Mouse (Mus musculus): Measurements from ENCODE around the gene Cfap36.

GRCm38 (mm10) chr11:29171959-29172391 lies 75.2 kb downstream of the Cfap36 start:
- TF ChIP-seq CTCF (IDR thresholded peaks at IDR 0.05; ENCODE audit: low read depth, low read length) (no peak), GATA1 (IDR thresholded peaks at IDR 0.05; ENCODE audit: borderline replicate concordance, low read length) (no peak)

Data from G1E (cell line).